Mouse (Mus musculus) thymus, adult 18-20 months (tissue): Measurements from ENCODE around the gene Ppp2r5e.
"Not testable (repeated sequence)": the region's sequence is repeated elsewhere in the genome, so short reads cannot be mapped to it uniquely, and the experiment has no call there.

Experiments
- DNase-seq, 2 experiments: peaks; one replicate each; pipeline ENCODE4 v3.0.0; 2022; ENCODE audit warnings: mixed read lengths in 2 of 2

Ppp2r5e gene

DNA sequence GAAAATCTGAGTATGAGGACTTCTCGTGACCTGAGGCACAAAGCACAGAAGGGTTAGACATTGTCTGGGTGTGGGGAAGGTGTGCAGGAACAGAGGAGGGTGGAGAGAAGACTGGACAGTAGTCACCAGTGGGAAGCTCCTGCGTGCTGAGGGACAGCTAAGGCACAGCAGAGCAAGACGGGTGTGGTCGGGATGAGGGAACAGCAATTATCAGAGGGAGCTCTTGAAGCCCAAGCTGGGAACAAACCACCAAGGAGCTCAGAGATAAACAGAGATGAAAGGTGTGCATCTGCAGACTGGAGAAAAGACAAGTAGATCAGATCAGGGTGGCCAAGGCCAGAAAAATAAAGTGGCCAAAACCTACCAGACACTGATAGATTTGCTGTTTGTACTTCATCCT, 114.0 kb downstream of the Ppp2r5e start:
- no peak for DNase-seq

GRCm38 (mm10) chr12:75480031-75480430, 116.0 kb downstream of the Ppp2r5e start:
- no peak for DNase-seq

DNA sequence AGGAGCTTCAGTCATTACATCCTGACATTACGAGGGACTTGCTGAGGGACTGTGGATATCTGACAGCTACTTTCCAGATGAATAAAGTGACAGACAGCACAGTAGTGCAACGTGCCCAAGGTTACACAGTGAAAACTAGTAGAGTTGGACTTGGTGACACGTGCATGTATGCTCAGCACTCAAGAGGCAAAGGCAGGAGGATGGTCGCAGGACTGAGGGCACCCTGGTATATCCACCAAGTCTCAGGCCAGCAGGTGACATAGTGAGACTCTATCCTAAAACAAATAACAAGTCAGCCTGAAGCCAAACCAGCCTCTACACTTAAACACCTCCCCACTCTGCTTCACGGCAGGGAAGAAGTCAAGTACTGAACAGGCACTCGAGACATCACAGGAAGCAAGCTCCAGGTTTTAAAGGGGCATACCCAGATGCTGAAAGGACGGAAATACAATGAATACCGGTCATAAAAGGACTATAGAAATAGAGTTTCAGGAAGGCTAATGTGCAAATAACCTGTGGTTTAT, 116.6 kb downstream of the Ppp2r5e start:
- no peak for DNase-seq

DNA sequence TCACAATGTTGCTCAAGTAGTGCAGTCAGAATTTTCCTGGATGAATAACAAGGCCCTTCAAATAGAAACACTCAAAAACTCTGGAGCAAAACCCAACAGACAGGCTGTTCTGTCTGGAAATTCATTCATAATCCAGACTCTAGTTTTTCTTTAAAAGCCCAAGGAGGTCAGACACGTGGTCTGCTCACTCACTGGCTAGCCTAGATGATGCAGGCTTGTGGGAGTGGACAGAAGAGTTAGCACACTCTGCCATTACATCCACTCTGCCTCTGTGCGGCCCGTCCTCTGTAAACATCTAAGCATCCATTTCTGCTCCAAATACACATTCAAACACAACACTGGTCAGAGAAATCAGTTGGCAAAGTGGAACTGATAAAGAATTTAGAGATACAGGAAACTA, 117.4 kb downstream of the Ppp2r5e start:
- no peak for DNase-seq

- no peak for DNase-seq
Observed at GRCm38 (mm10) chr12:75478117-75478516, 117.9 kb downstream of the Ppp2r5e start.

DNA sequence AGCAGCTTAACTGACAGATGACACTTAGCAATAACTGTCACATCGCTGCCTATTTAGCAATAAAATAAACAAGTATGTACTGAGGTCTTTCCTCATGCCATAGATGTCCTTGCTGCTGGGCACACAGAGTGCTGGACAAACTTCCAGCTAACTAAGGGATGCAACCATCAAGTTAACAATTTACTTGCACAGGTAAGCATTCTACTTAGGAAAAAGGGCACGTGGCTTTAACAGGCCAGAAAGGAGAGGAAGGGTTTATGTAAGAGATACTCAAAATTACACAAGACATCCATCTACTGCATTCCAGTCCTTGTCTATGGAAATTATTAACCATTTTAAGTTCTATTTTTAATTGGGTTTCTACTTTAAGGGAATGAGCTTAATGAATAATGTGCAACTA, 123.0 kb downstream of the Ppp2r5e start:
- DNase-seq = no peak

GRCm38 (mm10) chr12:75472107-75472506, 123.9 kb downstream of the Ppp2r5e start:
- DNase-seq = no peak

DNA sequence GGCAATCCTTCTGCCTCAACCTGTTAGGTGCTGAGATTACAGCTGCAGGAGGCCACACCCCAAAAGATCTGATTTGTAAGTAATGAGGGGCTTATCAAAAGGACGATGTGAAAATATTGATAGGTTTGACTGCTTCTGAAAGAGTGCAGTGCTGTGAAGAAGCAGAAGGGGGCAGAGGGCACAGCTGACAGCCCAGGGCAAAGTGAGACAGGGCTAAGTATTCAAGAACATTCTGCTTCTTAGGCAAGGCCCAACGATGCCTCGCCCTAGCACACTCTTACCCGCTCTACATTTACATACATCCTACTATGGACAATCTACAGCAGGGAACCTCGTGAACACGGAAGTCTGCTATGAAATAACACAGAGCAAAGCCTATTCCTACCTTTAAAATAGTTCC, 128.2 kb downstream of the Ppp2r5e start:
- DNase-seq = no peak

DNA sequence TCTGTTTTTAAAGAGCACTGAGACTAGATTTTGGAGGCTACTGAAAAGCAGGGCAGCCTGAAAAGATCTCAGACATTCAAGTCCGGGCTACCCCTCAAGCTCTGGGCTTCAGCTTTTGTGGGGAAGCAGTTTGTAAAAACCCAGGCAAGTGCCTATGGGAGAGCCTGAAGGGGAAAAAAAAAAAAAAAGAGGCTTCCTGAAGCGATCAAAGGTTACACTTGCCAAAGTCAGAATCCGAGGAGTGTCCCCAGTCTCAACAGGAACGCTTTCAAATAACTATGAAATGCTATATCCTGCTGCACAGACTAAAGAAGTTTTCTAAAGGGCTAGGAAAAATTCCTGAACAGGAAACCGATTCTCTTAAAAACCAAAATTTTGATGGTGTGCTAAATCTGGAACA, 128.9 kb downstream of the Ppp2r5e start:
- DNase-seq = no peak

- no peak for DNase-seq
Observed at GRCm38 (mm10) chr12:75466206-75466605, 129.8 kb downstream of the Ppp2r5e start.

DNA sequence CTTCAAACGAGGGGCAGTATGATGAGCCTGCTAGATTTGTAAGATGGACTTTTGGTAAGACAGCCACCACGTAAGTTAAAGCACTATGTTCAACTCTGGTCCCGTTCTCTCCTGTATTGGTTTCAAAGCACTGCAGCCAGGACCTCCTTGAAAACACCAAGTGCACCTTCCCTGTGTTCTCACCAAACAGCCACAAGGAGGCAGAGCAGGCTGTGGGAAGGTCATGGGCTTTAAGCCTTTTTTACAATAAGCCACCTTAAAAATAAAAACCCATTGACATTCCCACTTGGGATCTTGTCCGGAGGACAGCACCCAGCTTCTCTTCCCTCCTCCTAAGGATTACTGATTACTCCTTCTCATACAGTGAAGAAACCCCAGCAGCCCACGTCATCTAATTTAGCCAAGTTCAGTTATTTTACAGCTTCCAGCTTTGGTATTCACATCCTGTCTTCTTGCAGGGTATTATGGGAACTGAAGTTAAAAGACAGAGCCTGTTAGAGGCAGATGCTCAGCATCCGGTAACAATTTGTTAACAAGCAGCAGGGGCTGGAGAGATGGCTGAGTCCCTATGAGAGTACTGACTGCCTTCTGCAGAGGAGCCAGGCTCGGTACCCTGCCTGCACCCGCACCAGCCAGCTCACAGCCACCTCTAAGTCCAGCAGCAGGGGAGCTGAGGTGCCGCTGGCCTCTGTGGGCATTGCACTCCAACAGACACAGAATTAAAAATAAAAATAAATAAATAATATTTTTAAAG, 131.9 kb downstream of the Ppp2r5e start:
- DNase-seq = no peak

- no peak for DNase-seq
Observed at GRCm38 (mm10) chr12:75460561-75460960, 135.5 kb downstream of the Ppp2r5e start.

GRCm38 (mm10) chr12:75459656-75460055, 136.4 kb downstream of the Ppp2r5e start:
- DNase-seq = no peak

DNA sequence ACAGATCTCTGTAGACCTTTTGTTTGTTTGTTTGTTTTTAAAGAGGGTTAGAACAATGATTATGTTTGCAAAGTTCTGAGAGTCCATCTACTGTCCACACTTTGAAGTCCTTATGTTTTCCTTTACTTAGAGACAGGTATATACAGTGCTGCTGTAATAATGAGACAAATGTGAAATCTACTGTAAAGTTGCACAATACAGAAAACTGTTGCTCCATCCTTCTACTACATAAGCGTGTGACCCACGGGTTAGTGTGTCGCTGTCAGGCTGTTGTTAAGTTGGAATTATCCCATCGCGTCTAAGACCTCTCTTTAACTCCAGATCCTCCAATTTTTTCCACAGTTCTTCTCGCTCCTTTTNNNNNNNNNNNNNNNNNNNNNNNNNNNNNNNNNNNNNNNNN, 142.6 kb downstream of the Ppp2r5e start:
- no peak for DNase-seq

DNA sequence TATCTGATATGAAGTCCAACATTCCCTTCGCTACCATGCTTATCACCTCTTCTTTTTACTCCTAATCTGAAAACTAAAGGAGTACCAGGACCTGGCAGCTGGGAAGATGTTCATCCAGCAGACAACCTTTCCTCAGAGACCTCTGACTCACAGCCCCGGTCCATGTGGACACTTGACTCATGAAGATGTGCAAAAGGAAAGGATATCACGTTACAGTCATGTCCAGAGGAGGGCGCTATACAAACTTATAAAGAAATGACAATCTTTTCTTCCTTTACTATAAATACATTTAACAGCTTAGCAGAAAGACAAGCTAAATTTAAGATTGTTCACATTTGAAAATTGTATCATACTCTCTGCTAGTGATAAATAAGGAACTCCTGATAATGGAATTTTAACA, 143.0 kb downstream of the Ppp2r5e start:
- no peak for DNase-seq

GRCm38 (mm10) chr12:75450592-75450991, 145.5 kb downstream of the Ppp2r5e start:
- DNase-seq = no peak

DNA sequence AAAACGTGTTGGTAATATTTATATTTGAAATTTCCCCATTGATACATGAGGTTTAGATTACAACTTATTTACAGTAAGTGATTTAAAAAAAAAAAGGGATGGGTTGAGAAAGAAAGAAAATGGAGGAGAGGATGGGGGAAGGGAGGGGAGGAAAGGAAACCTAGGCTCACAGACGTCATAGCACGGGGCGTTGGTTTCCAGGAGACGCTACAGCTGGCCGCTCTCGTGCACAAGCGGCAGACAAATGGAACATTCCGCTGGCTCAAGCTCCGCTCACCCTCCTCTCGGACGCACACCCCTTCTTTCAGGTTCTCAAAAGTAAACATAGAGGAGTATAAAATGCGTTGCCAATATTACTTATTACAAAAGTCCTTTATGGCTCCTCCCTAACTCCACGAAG, 146.0 kb downstream of the Ppp2r5e start:
- DNase-seq = peak; percentile 31 to 48

DNA sequence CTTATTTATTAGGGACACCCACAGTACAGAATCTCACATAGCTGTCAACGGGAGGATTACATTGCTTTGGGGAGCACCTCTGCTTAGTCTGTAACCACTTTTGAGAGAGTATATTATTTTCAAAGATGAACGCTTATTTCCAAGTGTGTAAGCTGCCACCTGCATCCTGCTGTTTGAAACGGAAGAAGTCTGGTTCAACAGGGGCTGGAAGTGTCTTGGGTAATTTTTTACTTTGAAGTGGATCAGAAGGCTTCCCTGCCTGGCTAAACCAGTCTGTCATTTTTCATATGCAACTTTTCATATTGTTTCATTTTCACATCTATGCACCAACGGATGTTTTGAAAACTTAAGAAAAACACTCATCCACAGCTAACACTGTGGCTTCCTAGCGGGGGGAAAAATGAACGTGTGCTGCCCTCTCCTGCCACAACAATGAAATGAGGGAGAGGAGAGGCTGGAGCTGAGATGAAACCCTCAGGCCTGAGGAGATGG, 146.5 kb downstream of the Ppp2r5e start:
- peak; percentile 18 to 61 for DNase-seq

DNA sequence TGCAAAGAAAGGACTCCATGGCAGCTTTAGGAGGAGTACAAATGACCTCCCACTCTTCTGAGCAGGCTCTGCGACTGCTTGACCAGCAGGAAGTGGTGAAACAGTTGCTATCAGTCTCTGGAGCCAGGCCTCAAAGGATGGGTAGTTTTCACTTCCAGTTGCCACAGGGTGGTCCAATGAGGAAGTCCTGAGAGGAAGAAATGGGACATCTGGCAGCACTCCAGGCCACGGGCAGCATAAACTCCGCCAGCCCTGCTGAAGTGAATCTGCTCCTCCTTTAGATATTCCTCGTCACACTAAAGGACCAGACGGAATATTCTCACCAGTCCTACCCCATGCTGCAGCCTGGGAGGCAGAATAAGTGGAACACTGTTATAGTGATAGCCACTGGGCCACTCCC, 147.1 kb downstream of the Ppp2r5e start:
- peak; percentile 11 to 32 for DNase-seq

- no peak for DNase-seq
Observed at GRCm38 (mm10) chr12:75446245-75446644, 149.8 kb downstream of the Ppp2r5e start.

GRCm38 (mm10) chr12:75432400-75432799, 163.6 kb downstream of the Ppp2r5e start:
- not testable (repeated sequence) for DNase-seq

- DNase-seq = no peak
Observed at GRCm38 (mm10) chr12:75429685-75430396, 166.2 kb downstream of the Ppp2r5e start.

- DNase-seq = no peak
Observed at GRCm38 (mm10) chr12:75428719-75429118, 167.3 kb downstream of the Ppp2r5e start.

DNA sequence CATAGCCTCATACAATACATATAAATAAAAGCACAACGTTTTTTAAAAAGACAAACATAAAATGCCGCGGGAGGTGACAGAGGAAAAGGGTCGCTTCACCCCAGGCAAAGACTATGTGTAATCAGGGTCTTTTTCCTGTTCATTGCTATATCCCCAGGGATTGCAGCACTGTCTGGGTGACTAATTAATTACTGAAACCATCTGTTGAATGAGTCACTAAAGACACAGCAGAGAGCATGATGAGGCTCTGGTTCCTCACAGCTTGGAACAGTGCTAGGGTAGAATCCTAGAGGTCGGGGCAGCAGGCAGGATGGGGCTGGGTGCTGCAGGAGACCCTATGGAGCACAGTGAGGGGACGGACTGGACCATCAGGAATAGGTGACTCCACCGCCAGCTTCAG, 170.2 kb downstream of the Ppp2r5e start:
- no peak for DNase-seq
